Mouse (Mus musculus): ENCODE measurements at regions not wholly inside any gene's neighbourhood (a gene's known extent, or its start where the extent isn't known, plus 50 kb on each side); places are given as distances from the start of the nearest gene placed in this dataset.

GRCm38 (mm10) chr2:28352903-28353302 is 93.7 kb upstream of the Ppp1r26 start:
- DNase-seq (ENCODE audit: extremely low spot score in 1 of 2, low spot score in 2 of 2), result no peak
- Histone ChIP-seq H3K4me3 (no peak overlapping the region), H3K27ac (no peak overlapping the region)
- TF ChIP-seq CTCF (IDR thresholded peaks at IDR 0.05), result no peak
- intact Hi-C loops (cut with DNase I), result no loop called here

DNA sequence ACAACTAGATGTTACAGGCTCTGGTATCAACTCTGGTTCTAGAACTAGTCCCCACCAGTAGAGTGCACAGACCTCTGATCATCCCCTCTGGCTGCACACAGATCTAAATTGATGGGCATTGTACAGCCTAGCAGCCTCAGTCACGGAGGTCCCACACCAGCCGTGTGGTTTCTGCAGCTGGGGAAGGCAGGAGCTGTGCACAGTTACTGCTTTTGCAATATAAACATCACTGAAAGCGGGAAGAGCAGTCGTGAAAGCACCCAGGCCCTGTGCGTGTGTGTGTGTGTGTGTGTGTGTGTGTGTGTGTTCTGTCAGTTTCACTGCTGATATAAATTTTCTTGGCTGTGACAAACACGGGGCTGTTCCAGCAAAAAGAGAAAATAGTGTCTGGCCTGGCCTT is 84.4 kb upstream of the Ppp1r26 start:
- Histone ChIP-seq H3K27ac (no peak overlapping the region), H3K4me3 (no peak overlapping the region)
- DNase-seq (ENCODE audit: extremely low spot score in 1 of 2, low spot score in 2 of 2), result no peak
- intact Hi-C loops (cut with DNase I), result no loop called here
- no peak for TF ChIP-seq CTCF (IDR thresholded peaks at IDR 0.05)

DNA sequence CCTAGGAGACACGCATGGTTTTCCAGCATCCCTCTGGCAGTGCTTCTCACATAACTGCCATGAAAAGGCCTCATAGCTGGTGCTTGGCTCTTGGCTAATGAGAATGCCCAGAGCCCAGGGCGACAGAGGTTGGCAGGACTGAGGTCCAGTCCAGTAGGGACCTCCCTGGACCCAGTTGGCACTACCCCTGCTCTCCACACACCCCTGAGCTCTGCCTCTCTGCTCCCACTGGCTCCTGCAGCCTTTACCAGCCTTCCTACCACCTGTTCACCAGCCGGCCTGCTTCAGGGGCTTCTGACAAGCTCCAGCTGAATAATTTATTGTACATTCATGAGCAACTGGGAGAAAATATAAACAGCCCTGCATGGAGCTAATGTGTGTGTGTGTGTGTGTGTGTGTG is 82.0 kb upstream of the Ppp1r26 start:
- H3K4me3 ChIP-seq, result no peak overlapping the region
- H3K27ac ChIP-seq, result no peak overlapping the region
- no peak for DNase-seq (ENCODE audit: extremely low spot score in 1 of 2, low spot score in 2 of 2)
- intact Hi-C loops (cut with DNase I), result no loop called here
- no peak for TF ChIP-seq CTCF (IDR thresholded peaks at IDR 0.05)

GRCm38 (mm10) chr2:28365756-28366155 is 80.8 kb upstream of the Ppp1r26 start:
- no peak for TF ChIP-seq CTCF (IDR thresholded peaks at IDR 0.05)
- H3K4me3 ChIP-seq, result no peak overlapping the region
- intact Hi-C loops (cut with DNase I), result no loop called here
- H3K27ac ChIP-seq, result no peak overlapping the region
- no peak for DNase-seq (ENCODE audit: extremely low spot score in 1 of 2, low spot score in 2 of 2)

- no peak overlapping the region for H3K4me3 ChIP-seq
These were observed 71.8 kb upstream of the Ppp1r26 start for GRCm38 (mm10) chr2:28374838-28375237.

GRCm38 (mm10) chr2:28377948-28378822 is 68.4 kb upstream of the Ppp1r26 start:
- DNase-seq (ENCODE audit: extremely low spot score in 1 of 2, low spot score in 2 of 2), result peak; percentile 40 to 55
- intact Hi-C loops (cut with DNase I), result loop anchor here (1.0 to 5.0 kb wide), 3 partner anchors 35 to 396 kb away; no protein-coding TSS in a partner anchor
- no peak overlapping the region for H3K4me3 ChIP-seq
- H3K27ac ChIP-seq, result peak overlapping the region; percentile 76
- TF ChIP-seq CTCF (IDR thresholded peaks at IDR 0.05), result no peak

More at GRCm38 (mm10) chr2:28374838-28375237, 71.8 kb upstream of the Ppp1r26 start:
- intact Hi-C loops (cut with DNase I), result loop anchor here (1.0 to 5.0 kb wide), 4 partner anchors 73 to 448 kb away; no protein-coding TSS in a partner anchor
- H3K27ac ChIP-seq, result no peak overlapping the region
- peak; percentile 62 to 77 for DNase-seq (ENCODE audit: extremely low spot score in 1 of 2, low spot score in 2 of 2)
- peak; percentile 75 for TF ChIP-seq CTCF (IDR thresholded peaks at IDR 0.05)

- DNase-seq (ENCODE audit: extremely low spot score in 1 of 2, low spot score in 2 of 2), result no peak
- Histone ChIP-seq H3K27ac (no peak overlapping the region), H3K4me3 (no peak overlapping the region)
- intact Hi-C loops (cut with DNase I), result no loop called here
- no peak for TF ChIP-seq CTCF (IDR thresholded peaks at IDR 0.05)
These were observed 64.4 kb upstream of the Ppp1r26 start for GRCm38 (mm10) chr2:28382051-28382802.

- Histone ChIP-seq H3K27ac (no peak overlapping the region), H3K4me3 (no peak overlapping the region)
- no peak for DNase-seq (ENCODE audit: extremely low spot score in 1 of 2, low spot score in 2 of 2)
- no peak for TF ChIP-seq CTCF (IDR thresholded peaks at IDR 0.05)
- intact Hi-C loops (cut with DNase I), result no loop called here
These were observed 61.7 kb upstream of the Ppp1r26 start for GRCm38 (mm10) chr2:28384875-28385274.

GRCm38 (mm10) chr2:28386784-28387183 is 59.8 kb upstream of the Ppp1r26 start:
- H3K4me3 ChIP-seq, result no peak overlapping the region
- intact Hi-C loops (cut with DNase I), result loop anchor here (1.0 kb wide), 1 partner anchor 29 kb away; no protein-coding TSS in a partner anchor

DNA sequence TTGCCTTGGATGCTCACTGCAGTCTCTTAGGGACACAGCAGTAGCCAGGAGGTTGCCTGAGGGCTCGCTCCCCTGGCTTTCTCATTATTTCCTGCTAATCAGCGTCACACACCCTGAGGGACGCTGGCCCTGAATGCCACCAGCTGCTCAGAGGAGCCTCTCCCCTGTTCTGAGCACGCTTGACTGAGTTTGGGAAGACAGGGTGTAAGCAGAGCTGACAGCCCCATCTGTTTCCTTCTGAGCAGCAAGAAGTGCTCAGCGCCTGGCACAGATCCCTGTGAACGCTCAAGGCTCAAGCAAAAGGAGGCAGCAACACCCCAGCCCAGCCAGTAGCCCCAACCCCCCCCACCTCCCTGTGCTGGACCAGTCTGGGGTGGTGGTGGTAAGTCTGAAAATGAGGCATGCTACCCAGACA is 59.2 kb upstream of the Ppp1r26 start:
- TF ChIP-seq CTCF (IDR thresholded peaks at IDR 0.05), result no peak
- H3K4me3 ChIP-seq, result no peak overlapping the region
- intact Hi-C loops (cut with DNase I), result loop anchor here (1.0 kb wide), 1 partner anchor 28 kb away; no protein-coding TSS in a partner anchor
- peak overlapping the region; percentile 77 for H3K27ac ChIP-seq
- peak; percentile 67 to 69 for DNase-seq (ENCODE audit: extremely low spot score in 1 of 2, low spot score in 2 of 2)

More at GRCm38 (mm10) chr2:28386784-28387183, 59.8 kb upstream of the Ppp1r26 start:
- TF ChIP-seq CTCF (IDR thresholded peaks at IDR 0.05), result no peak
- DNase-seq (ENCODE audit: extremely low spot score in 1 of 2, low spot score in 2 of 2), result no peak
- peak overlapping the region; percentile 69 for H3K27ac ChIP-seq

DNA sequence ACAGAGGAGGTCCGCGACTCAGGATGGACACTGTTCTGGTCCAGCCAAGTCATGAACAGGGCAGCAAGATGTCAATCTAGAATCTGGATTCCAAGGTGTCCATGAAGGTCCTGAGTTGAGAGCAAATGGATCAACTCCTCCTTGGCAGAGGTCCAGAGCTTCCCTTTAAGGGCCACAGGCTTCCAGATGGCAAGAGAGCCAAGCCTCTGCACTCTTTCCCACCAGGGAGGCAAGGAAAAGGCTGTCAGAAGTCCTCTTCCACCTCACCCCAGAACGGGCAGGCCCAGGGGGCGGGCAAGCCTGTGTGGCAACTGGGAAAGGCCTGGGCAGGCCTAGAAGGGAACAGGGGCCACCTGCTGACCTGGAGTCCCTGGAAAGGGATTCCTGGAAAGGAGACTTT is 58.7 kb upstream of the Ppp1r26 start:
- Histone ChIP-seq H3K27ac (peak overlapping the region; percentile 77), H3K4me3 (no peak overlapping the region)
- intact Hi-C loops (cut with DNase I), result loop anchor here (1.0 kb wide), 1 partner anchor 27 kb away; no protein-coding TSS in a partner anchor
- no peak for DNase-seq (ENCODE audit: extremely low spot score in 1 of 2, low spot score in 2 of 2)
- TF ChIP-seq CTCF (IDR thresholded peaks at IDR 0.05), result no peak

GRCm38 (mm10) chr2:28389703-28390102 is 56.9 kb upstream of the Ppp1r26 start:
- intact Hi-C loops (cut with DNase I), result no loop called here
- TF ChIP-seq CTCF (IDR thresholded peaks at IDR 0.05), result no peak
- H3K4me3 ChIP-seq, result no peak overlapping the region
- H3K27ac ChIP-seq, result no peak overlapping the region
- no peak for DNase-seq (ENCODE audit: extremely low spot score in 1 of 2, low spot score in 2 of 2)
